Mouse (Mus musculus) spleen, postnatal 36 days (tissue): ENCODE data around the gene Kcnk15.
A peak's percentile ranks its signal among the peaks of the same experiment; 100 is the strongest.

ENCODE experiments used
- DNase-seq, 2 experiments: peaks; one replicate each; pipeline ENCODE4 v3.0.0; 2022; ENCODE audit warnings: low spot score in 2 of 2, mixed read lengths in 1 of 2

The Kcnk15 gene

DNA sequence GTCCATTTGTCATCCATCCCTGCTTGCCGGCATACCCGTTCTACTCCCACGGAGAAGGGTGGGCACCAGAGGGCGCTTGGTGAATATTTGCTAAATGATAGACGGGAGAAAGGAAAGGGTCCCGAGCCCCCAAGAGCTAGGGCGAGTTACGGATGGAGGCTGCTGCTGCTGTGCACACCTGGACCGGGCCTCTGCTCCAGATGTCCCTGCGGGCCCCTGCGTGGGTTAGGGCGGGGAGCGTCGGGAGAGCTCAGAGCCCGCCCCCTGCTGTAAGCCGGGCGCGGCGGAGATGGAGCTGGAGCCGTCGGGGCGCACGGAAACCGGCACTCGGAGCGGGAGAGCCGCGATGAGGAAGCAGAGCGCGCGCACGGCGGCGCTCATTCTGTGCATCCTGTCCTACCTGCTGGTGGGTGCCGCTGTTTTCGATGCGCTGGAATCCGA is at the start of gene Kcnk15:
Gene Kcnk15, plus strand, starts transcription at position 191 of the 441 bp plus-strand sequence.
- no peak for DNase-seq

DNA sequence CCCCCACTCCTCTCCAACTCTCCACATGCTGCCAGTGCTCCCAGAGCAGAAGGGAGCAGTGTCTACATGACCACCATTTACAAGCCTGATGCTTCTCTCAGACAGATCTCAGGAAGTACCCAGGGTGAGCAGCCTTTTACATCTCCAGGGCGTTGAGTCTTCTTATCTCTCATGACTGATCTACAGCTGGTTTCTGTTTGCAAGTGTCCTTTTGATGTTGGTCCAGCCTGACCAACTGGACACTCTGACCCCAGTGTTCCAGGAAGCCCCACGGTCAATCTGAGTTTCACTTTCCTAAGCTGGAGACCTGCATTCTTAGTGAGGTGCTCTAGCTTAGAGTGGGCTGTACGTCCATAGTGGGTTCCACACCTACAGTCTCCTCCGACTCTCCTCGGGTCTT is 49.6 kb upstream of the Kcnk15 start:
- no peak for DNase-seq

DNA sequence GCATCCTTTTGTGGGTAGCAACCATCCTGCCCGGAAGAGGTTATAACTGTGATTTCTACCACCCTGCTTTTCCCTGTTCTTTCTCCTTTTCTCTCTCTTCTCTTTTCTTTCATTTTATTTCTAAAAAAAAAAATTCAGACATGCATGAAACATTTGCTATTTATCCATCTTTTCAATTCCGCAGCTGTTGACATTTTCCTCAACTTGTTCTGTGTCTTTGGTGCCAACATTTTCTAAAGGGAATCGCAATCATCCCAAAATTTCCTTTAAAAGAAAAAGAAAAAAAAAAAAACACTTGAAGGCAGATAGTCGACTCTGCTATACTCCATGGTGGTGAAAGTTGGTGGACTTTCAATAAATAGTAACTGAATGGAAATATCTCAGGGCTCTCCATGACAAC is 44.3 kb upstream of the Kcnk15 start:
- DNase-seq = no peak

DNA sequence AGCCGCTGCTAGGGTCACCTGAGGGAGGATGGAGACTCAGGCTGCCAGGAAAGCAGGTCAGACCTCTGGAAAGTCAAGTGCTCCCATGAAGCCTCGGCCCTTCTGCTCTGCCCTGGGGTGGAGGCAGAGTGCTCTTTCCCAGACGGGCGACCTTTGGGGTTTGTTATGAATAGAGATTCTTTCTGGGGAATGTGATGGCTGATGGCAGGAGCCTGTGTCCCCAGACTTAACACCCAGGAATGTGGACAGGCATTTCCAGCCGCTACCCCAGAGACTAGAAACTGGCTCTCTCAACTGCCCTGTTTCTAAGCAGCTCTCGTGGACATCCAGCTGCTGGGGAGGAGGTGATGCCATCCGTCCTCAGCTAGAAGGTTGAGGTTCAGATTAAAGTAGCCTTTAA is 43.7 kb upstream of the Kcnk15 start:
- DNase-seq = no peak

DNA sequence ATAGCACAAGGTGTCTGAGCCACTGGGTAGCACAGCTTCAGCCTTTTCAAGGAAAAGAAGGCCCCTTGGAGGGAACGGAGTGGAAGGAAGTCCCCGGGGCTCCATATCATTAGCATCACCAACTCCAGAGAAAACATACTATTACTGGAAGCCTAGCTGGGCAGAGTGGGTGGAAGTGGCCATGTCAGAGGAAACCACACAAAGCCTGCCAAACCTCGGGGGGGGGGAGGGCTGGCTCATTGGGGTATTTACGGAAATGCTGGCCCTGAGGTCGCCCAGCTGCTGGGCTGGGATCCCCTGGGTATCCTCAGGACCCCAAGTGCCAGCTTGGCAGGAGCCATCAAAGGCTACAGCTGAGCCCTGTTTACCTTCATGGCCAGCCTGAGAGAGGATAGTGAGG is 40.4 kb upstream of the Kcnk15 start:
- no peak for DNase-seq

DNA sequence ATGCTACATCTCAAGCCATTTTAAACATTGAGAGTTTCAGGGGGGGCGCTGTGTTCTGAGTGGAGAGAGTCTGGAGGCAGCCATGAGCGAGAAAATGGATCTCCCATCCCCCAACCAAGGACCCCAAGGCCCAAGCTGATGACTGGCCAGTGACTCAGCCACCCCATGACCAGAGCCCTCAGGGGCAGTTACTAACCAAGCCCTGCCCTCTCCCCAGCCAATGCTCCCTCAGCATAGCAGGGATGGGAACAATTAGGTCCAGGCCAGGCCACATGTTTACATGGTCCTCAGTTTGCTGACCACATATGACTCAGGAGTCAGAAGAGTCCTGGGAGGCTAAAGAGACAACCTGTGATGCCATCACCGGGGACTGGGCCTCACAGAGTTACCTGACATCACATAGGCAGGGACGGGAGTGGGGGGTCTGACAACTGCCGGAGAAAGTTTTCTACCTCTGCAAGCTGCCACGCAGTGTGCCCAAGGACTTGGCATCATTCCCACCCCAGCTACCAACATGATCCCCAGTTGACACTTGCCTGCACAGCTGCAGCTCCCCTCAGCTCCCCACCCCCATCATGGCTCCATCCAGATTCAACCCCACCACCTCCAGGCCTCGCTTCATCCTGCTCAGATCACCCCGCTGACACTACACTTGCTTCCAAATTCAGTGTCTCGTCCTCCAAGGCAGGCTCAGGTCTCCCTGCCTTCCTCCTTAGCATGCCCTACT is 38.5 kb upstream of the Kcnk15 start:
- DNase-seq = no peak

DNA sequence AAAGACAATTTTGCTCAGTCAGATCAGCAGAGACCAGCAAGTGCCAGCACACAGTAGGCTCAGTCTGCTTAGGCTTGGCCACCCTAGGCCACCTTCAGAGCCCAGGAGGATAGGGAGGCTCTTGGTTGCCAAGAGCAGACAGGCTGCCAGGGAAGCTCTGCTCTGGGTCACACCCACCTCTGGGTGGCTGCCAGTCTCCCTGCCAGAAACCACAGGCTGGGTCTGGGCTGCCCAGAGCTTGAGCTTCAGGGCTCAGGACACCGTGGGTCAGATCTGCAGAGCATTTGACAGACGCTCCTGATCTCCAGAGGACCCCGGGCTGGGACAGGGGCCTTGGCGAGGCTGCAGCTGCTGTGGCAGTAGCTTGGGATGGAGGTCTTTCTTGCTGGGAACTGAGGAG is 32.8 kb upstream of the Kcnk15 start, which contains the start of gene Ccn5:
Gene Ccn5, plus strand, starts transcription at position 255 of the 400 bp plus-strand sequence.
- no peak for DNase-seq

DNA sequence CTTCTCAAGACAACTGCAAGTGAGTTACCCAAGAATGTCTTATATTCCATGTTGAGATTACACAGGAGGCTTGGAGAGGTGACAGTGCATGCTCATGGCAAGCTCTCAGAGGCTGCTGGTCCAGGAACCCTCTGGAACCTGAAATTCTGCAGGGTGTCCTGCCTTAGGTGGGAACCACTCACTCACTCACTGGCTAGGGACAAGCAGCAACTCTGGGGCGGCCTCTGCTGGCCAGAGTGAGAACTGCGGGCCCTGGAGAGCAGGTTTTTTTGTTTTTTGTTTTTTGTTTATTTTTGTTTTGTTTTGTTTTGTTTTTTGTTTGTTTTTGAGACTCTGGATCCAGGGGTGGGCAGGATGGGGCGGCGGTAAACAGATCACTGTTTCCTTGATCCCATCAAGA is 30.2 kb upstream of the Kcnk15 start:
- no peak for DNase-seq

DNA sequence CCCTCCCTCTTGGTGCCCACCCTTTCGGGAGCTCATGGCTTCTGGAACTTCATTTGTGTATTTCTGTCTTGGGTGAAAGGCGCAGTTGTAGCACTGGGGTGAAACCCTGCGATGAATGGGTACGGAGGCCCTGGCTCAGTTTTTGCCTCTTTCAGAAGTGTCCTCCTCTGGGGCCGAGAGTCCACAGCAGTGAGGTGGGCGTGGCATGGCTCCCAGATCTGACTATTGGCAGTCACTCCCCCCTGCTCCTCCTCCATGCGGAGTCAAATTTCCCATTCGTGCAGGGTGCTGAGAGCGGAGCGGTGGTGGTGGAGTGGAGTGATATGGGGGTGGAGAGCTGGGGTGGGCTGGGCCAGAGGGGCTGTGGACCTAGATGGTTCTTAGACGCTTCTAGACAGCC is 29.7 kb upstream of the Kcnk15 start:
- no peak for DNase-seq

DNA sequence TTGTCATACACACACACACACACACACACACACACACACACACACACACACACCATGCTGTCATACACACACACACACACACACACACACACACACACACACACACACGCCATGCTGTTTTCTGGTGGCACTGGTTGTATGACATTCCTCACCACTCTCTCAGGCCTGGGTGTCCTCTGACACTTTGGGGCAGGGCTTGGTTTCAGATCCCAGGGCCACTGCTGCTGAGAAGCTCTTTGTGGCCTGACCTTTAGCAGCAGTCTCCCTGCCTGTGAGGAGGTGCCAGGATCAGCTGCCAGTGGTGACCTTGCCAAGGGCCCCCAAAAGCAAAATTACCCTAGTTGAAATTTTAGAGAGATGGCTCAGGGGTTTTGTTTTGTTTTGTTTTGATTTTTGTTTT is 27.6 kb upstream of the Kcnk15 start:
- DNase-seq = no peak

DNA sequence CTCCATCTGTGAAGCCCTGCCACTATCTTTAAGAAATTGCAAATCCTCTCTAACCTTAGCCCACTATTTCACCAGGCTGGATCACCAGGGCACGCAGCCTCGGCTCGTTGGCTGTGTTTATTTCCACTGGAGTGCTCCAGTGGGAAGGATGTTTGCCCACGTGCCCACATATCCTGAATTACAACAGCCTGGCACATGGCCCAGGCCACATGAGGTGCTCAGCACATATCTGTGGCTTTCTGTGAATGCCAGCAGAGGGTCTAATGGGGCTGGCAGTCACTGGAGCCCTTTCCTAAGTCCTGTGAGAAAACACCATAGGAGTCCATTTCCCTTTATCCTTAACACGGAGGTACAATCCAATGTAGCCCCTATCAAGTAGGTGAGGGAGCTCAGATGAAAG is 27.0 kb upstream of the Kcnk15 start:
- no peak for DNase-seq

DNA sequence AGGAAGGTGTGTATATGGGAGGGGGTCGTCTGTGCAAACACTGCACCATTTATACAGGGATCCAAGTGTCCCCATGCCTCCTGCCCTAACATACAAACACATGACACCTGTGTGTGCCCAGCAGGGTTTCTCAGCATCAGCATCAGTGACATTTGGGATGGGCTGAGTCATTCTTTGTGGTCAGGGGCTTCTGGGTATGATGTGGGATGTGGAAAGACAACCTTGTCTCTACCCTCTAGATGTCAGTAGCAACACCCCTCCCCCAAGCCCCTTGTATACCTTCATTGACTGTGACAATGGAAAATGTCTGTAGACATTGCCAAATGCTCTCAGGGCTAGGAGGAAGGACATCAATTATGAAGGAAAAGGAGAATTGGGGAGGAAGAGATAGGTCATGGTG is 22.3 kb upstream of the Kcnk15 start:
- no peak for DNase-seq

DNA sequence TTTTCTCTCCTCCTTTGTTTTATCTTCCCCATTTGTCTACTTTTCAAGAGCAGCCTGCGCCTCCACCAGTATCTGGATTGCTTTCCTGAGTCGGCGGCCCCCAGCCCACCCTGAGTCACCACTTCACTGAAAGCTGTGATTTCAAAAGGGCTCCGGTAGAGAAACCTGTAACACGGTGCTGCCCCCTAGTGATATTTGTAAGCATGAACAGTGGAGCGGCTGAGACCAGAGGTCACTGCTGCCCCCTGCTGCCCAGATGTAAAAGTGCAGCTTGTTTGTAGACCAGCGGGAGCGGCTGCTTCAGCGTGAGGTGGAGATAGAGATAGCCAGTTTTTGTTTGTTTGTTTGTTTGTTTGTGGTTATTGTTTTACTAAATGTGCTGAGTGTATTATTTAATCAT is 15.4 kb upstream of the Kcnk15 start:
- DNase-seq = peak; percentile 64 to 69

DNA sequence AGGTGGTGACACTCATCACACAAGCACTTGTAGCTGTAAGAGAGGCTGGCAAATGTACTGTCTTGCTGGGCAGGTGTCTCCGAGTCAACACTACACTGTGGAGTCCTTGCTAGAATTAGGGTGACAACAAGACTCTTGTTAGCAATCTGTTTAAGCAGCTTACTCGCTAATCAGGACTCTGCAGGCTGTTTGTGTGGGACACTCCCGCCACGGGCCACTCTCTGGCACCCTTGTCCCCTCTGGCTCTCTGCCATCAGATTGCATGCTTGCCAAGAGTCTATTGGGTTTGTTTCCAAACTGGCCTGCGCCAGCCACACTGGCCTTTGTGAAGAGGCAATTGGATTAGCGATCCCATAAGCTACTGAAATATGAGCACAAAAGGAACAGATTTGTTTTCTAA is 13.9 kb upstream of the Kcnk15 start:
- no peak for DNase-seq

DNA sequence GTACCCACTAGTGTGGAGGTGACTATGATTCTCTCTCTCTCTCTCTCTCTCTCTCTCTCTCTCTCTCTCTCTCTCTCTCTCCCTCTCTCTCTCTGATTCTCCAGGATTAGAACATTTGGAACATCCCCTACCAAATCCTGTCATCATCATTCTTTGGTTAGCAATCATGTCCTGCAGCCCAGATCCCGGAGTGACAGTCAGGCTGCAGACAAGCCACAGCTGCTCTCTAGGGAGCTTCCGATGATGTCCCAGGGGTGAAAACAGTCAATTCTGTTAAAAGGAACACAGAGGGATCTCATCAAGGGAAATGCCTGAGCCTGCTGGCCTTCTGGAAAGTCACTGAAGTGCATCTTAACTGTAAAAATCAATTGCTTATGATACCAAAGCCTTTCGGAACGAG is 11.4 kb upstream of the Kcnk15 start:
- no peak for DNase-seq

DNA sequence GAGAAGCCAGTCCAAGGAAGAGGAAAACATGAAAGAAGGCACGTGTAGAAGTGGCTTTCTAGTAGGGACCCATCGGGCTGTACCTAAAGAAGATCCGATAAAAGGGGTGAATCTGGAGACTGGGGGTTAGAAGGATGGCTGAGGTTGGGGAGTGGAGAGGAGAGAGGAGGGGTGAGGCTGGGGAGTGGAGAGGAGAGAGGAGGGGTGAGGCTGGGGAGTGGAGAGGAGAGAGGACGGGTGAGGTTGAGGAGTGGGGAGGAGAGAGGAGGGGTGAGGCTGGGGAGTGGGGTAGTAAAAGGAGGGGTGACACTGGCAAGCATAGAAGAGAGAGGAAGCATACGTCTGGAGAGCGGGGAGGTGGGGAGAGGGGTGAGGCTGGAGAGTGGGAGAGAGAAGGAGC is 3.8 kb downstream of the Kcnk15 start:
- DNase-seq = no peak

DNA sequence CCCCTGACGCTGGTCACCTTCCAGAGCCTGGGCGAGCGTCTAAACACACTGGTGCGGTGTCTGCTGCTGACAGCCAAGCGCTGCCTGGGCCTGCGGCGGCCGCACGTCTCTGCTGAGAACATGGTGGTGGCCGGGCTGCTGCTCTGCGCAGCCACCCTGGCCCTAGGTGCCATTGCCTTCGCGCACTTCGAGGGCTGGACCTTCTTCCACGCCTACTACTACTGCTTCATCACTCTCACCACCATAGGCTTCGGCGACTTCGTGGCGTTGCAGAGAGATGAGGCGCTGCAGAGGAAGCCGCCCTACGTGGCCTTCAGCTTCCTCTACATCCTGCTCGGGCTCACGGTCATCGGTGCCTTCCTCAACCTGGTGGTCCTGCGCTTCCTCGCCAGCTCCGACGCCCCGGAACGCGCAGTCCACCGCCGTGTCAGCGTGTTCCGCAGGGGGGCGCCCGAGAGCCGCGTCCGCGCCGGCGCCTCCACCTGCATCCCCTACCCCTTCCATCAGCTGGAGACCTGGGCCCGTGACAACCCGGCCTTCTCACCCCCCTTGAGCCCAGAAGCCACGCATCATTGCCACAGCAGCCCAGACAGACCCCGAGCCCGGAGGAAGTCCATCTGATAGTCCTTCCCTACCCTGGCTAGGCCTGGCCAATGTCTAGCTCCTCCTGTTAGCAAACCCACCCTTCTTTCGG is 5.0 kb downstream of the Kcnk15 start:
- no peak for DNase-seq

DNA sequence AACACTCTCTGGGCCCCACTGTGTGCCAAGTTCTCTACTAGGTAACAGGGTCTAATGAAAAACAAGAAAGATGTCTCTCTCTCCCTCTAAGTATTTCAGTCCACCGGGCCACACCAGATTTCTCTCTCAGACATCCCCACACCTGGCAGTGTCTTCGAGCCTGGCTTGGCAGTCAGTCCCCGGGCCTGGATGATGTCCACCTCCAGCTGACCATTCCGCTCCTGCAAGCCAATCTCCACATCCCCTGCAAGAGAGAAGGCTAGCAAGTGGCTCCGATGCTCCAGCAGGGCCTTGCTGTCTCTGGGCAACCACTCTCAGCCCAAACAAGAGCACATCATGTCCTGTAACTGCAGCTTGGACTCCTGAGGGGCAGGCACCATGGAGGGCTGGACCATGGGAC is 11.9 kb downstream of the Kcnk15 start:
- no peak for DNase-seq

DNA sequence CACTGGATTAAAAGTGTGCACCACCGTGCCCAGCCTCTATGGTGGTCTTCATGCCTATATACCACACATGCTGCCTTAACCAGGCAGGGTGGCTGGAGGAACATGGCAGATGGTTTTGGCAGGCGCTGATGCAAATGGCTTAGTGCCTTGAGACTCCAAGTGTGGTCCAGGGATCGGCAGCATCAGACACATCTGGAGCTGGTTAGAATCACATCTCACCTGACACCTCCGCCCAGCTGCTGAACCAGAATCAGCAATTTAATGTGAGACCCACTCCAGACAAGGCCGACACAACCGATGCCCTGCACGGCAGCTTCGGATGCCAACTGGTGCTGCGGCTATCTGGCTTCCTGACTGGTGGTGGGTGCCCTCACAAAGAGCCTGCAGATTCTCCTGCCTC is 12.6 kb downstream of the Kcnk15 start:
- DNase-seq = no peak

DNA sequence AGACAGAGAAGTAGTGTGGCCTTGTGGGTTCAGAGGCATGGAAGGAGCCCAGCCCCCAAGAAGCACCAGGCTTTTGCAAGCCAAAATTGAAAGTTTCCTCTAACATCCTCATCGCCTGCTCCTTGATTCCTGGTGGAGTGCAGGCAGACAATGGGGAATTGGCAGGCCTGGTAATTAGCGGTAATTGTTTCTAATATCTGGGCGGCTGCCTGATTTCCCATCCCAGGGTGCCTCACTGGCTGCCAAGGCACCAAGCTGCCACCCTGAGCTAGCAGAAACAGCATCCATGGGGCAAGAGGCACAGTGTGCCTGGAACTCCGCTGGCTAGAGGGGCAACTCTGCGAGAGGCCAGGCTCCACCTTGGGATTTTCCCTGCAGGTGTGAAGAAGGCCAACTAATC is 16.3 kb downstream of the Kcnk15 start:
- DNase-seq = no peak

DNA sequence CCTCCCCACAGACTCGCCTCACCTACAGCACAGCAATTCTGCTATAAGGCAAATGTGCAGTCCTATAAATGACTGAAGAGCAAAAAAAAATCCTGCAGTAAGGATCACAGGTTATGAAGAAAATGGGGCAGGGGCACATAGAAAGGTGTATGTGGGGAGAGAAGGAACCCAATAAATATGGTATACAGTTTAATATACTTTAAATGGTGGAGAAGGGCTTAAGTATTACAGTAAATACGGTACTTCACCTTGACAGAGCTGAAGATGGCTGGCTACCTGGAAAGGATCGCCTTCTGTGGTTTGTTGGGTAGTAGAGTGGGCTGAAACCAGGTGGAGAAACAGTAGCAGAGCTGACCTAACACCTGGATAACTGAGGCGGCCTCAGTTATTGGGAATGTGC is 17.8 kb downstream of the Kcnk15 start:
- no peak for DNase-seq

DNA sequence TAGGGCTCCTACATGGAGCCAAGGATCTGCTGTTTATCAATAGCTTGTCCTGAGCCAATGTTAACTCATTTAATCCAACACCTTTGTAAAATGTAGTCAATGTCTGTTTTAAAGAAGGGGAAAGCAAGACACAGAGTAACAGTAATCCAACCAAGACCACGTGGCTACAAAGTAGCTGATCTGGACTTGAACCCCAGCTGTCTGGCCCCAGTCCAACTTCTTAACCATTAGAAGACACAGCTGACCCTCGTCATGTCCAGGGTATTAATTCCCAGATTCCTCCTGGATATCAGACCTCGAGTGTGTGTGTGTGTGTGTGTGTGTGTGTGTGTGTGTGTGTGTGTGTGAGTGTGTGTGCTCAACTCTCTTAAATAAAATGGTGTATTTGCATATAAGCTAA is 18.5 kb downstream of the Kcnk15 start:
- no peak for DNase-seq

DNA sequence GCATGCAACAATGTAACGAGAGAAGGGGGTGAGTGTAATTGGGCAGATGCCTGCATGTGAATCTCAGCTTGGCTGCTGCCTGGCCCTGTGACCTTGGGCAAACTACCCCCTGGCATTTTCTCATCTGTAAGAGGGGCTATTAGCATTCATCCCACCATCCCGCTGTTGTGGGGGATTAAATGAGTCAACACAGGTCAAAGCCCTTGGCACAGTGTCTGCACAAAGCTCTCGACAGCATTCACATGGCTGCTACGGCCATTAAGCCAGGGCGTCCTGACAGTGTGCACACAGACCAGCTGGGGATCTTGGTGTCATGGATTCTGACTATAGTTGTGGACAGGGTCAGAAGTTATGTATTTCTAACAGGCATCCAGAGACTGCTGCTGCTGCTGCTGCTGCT is 21.4 kb downstream of the Kcnk15 start:
- no peak for DNase-seq

DNA sequence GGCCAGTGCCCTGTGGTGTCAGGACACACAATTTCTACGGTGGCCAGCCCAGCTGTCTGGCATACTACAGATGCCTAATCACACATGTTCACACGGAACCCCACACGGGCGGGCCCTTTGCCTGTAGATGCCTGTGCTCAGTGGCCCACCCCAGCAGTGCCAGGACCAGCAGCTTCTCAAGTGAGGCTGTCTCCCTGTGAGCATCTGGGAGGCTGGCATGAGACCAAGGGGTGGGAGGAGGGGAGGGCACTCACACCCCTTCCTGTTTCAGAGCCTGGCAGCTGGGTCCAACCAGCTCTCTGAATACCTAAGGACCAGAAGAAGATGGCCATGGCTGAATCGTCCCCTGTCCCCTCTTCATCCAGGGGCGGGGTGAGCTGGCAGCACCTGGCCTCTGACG is 22.0 kb downstream of the Kcnk15 start:
- no peak for DNase-seq
